Mouse (Mus musculus) neural tube, embryonic 15.5 days (tissue): ENCODE results near the gene Hibch. TPM values are rescaled to one million over a fixed set of nuclear protein-coding genes. Genes with fewer than 3 reads are reported as not detected.

Experiments
- ATAC-seq: fragments of 200-750 bp; cut with Nextera tagmentation; 2 replicates; pipeline ENCODE4 v1.8.0; 2017; ENCODE audit warnings: mild to moderate bottlenecking, moderate TSS enrichment, moderate library complexity; ENCODE audit not compliant: low FRiP score
- H3K27ac ChIP-seq: fragments of 300-500 bp; sonication (generic); replicated peaks from 2 replicates; pipeline ENCODE4 v1.5.1; 2015; ENCODE audit warnings: mild to moderate bottlenecking, inconsistent platforms
- H3K27me3 ChIP-seq: fragments of 300-500 bp; sonication (generic); replicated peaks from 2 replicates; pipeline ENCODE4 v1.6.1; 2015; ENCODE audit warnings: inconsistent platforms
- H3K36me3 ChIP-seq: fragments of 300-500 bp; sonication (generic); 2 replicates; pipeline ENCODE4 v1.6.1; 2015; ENCODE audit warnings: inconsistent platforms
- H3K4me1 ChIP-seq: fragments of 300-500 bp; sonication (generic); 2 replicates; pipeline ENCODE4 v1.6.1; 2015; ENCODE audit warnings: inconsistent platforms
- H3K4me2 ChIP-seq: fragments of 300-500 bp; sonication (generic); 2 replicates; pipeline ENCODE4 v1.6.1; 2015; ENCODE audit warnings: inconsistent platforms, mild to moderate bottlenecking, moderate library complexity
- H3K4me3 ChIP-seq: fragments of 300-500 bp; sonication (generic); replicated peaks from 2 replicates; pipeline ENCODE4 v1.5.1; 2015; ENCODE audit warnings: mild to moderate bottlenecking, inconsistent platforms
- H3K9ac ChIP-seq: fragments of 300-500 bp; sonication (generic); replicated peaks from 2 replicates; pipeline ENCODE4 v1.6.1; 2015; ENCODE audit warnings: mild to moderate bottlenecking, inconsistent platforms
- H3K9me3 ChIP-seq: fragments of 300-500 bp; sonication (generic); replicated peaks from 2 replicates; pipeline ENCODE4 v1.6.1; 2016; ENCODE audit warnings: inconsistent platforms
- WGBS: fragments of 180-500 bp; shearing (Covaris S2); methylation state at CpG from one replicate; pipeline ENCODE4 v1.1.7; 2015; ENCODE audit warnings: mixed read lengths; 5-methylcytosine and 5-hydroxymethylcytosine counted together
- polyA plus RNA-seq: library from polyadenylated mRNA; unstranded; fragments of >200 nt; fragmentation: Nextera tagmentation; extraction: Ambion mirVana; gene quantifications from 2 replicates; pipeline ENCODE4 v1.2.1, GENCODE M21; 2015

Hibch gene
- 29.2 and 30.9 TPM in 2 replicates for polyA plus RNA-seq

GRCm38 (mm10) chr1:52844782-52845665 lies at the start of gene Hibch:
Hibch (plus strand) TSS chr1:52844929.
- peak; percentile 100 for ATAC-seq
- Histone ChIP-seq H3K27me3 (no peaks in the 10 kb centered on the region), H3K4me1 (peaks cover 13% of the 10 kb centered on the region), H3K4me3 (peak within 1 kb of the TSS; percentile 65), H3K9ac (peak within 1 kb of the TSS; percentile 75), H3K27ac (peak within 1 kb of the TSS; percentile 89), H3K9me3 (no peaks in the 10 kb centered on the region), H3K36me3 (no peaks in the 10 kb centered on the region), H3K4me2 (peak within 1 kb of the TSS; percentile 75)
- 2% methylated on average over 45 of the region's 45 CpGs for WGBS

GRCm38 (mm10) chr1:52795927-52796326 lies 48.8 kb upstream of the Hibch start:
- 0 out of 2 replicates have a peak, but pooled peaks cover 8% of the 10 kb centered on the region for H3K4me1 ChIP-seq
- no peak overlapping the region for H3K9ac ChIP-seq
- H3K36me3 ChIP-seq, result peaks cover 29% of the 10 kb centered on the region
- no peaks in the 10 kb centered on the region for H3K27me3 ChIP-seq
- 84% methylated on average over 2 of the region's 2 CpGs for WGBS
- H3K4me2 ChIP-seq, result no peak overlapping the region
- no peak overlapping the region for H3K4me3 ChIP-seq
- no peaks in the 10 kb centered on the region for H3K9me3 ChIP-seq
- ATAC-seq, result no peak
- no peak overlapping the region for H3K27ac ChIP-seq

GRCm38 (mm10) chr1:52799056-52799726 lies 45.5 kb upstream of the Hibch start:
- H3K4me1 ChIP-seq, result 0 out of 2 replicates have a peak, but pooled peaks cover 8% of the 10 kb centered on the region
- no peak overlapping the region for H3K27ac ChIP-seq
- H3K36me3 ChIP-seq, result peaks cover 3% of the 10 kb centered on the region; the same call in 1 of the 2 replicates
- 0 out of 2 replicates have a peak, but pooled peaks have one; percentile 11 for ATAC-seq
- no peak overlapping the region for H3K4me2 ChIP-seq
- H3K27me3 ChIP-seq, result no peaks in the 10 kb centered on the region
- WGBS, result 77% methylated on average over 10 of the region's 10 CpGs
- no peak overlapping the region for H3K4me3 ChIP-seq
- H3K9me3 ChIP-seq, result no peaks in the 10 kb centered on the region
- no peak overlapping the region for H3K9ac ChIP-seq

- H3K27me3 ChIP-seq, result no peaks in the 10 kb centered on the region
- no peak for ATAC-seq
- WGBS, result 63% methylated on average over 5 of the region's 5 CpGs
- 0 out of 2 replicates have a peak, but pooled peaks cover 8% of the 10 kb centered on the region for H3K4me1 ChIP-seq
- no peak overlapping the region for H3K27ac ChIP-seq
- H3K4me2 ChIP-seq, result no peak overlapping the region
- 0 out of 2 replicates have a peak, but pooled peaks cover 2% of the 10 kb centered on the region for H3K36me3 ChIP-seq
- no peak overlapping the region for H3K4me3 ChIP-seq
- H3K9ac ChIP-seq, result no peak overlapping the region
- no peaks in the 10 kb centered on the region for H3K9me3 ChIP-seq
These were observed 45.0 kb upstream of the Hibch start for GRCm38 (mm10) chr1:52799772-52800171.

GRCm38 (mm10) chr1:52800340-52800740 lies 44.4 kb upstream of the Hibch start:
- no peak overlapping the region for H3K27ac ChIP-seq
- H3K9me3 ChIP-seq, result no peaks in the 10 kb centered on the region
- WGBS, result 67% methylated on average over 3 of the region's 3 CpGs
- no peaks in the 10 kb centered on the region for H3K27me3 ChIP-seq
- H3K36me3 ChIP-seq, result 0 out of 2 replicates have a peak, but pooled peaks cover 2% of the 10 kb centered on the region
- H3K4me2 ChIP-seq, result no peak overlapping the region
- no peak overlapping the region for H3K9ac ChIP-seq
- ATAC-seq, result no peak
- 0 out of 2 replicates have a peak, but pooled peaks cover 8% of the 10 kb centered on the region for H3K4me1 ChIP-seq
- no peak overlapping the region for H3K4me3 ChIP-seq

GRCm38 (mm10) chr1:52801651-52802050 lies 43.1 kb upstream of the Hibch start:
- WGBS, result 92% methylated on average over 5 of the region's 5 CpGs
- Histone ChIP-seq H3K27ac (no peak overlapping the region), H3K9ac (no peak overlapping the region), H3K27me3 (no peaks in the 10 kb centered on the region), H3K4me2 (no peak overlapping the region), H3K4me3 (no peak overlapping the region), H3K4me1 (0 out of 2 replicates have a peak, but pooled peaks cover 8% of the 10 kb centered on the region), H3K9me3 (no peaks in the 10 kb centered on the region), H3K36me3 (0 out of 2 replicates have a peak, but pooled peaks cover 2% of the 10 kb centered on the region)
- no peak for ATAC-seq

GRCm38 (mm10) chr1:52802406-52802975 lies 42.2 kb upstream of the Hibch start:
- ATAC-seq, result no peak
- WGBS, result 92% methylated on average over 5 of the region's 5 CpGs
- no peak overlapping the region for H3K4me2 ChIP-seq

GRCm38 (mm10) chr1:52805041-52805440 lies 39.7 kb upstream of the Hibch start:
- 92% methylated on average over 1 of the region's 1 CpGs for WGBS
- Histone ChIP-seq H3K9me3 (no peaks in the 10 kb centered on the region), H3K4me2 (no peak overlapping the region), H3K36me3 (0 out of 2 replicates have a peak, but pooled peaks cover 10% of the 10 kb centered on the region), H3K9ac (no peak overlapping the region), H3K4me1 (0 out of 2 replicates have a peak, but pooled peaks cover 3% of the 10 kb centered on the region), H3K4me3 (no peak overlapping the region), H3K27ac (no peak overlapping the region), H3K27me3 (no peaks in the 10 kb centered on the region)
- ATAC-seq, result no peak

More at GRCm38 (mm10) chr1:52802406-52802975, 42.2 kb upstream of the Hibch start:
- H3K9ac ChIP-seq, result no peak overlapping the region
- no peak overlapping the region for H3K27ac ChIP-seq
- H3K9me3 ChIP-seq, result no peaks in the 10 kb centered on the region
- H3K4me1 ChIP-seq, result 0 out of 2 replicates have a peak, but pooled peaks cover 8% of the 10 kb centered on the region
- 0 out of 2 replicates have a peak, but pooled peaks cover 2% of the 10 kb centered on the region for H3K36me3 ChIP-seq
- H3K27me3 ChIP-seq, result no peaks in the 10 kb centered on the region
- no peak overlapping the region for H3K4me3 ChIP-seq

- ATAC-seq, result no peak
- H3K9ac ChIP-seq, result no peak overlapping the region
- no peaks in the 10 kb centered on the region for H3K9me3 ChIP-seq
- WGBS, result 96% methylated on average over 6 of the region's 6 CpGs
- no peaks in the 10 kb centered on the region for H3K27me3 ChIP-seq
- no peaks in the 10 kb centered on the region for H3K4me1 ChIP-seq
- H3K4me2 ChIP-seq, result no peak overlapping the region
- H3K4me3 ChIP-seq, result no peak overlapping the region
- 0 out of 2 replicates have a peak, but pooled peaks cover 12% of the 10 kb centered on the region for H3K36me3 ChIP-seq
- no peak overlapping the region for H3K27ac ChIP-seq
These were observed 36.3 kb upstream of the Hibch start for GRCm38 (mm10) chr1:52808456-52808855.

- peak; percentile 19 for ATAC-seq
- 63% methylated on average over 13 of the region's 13 CpGs for WGBS
- Histone ChIP-seq H3K4me1 (peaks cover 28% of the 10 kb centered on the region), H3K9me3 (no peaks in the 10 kb centered on the region), H3K9ac (peak overlapping the region; percentile 92), H3K27ac (peak overlapping the region; percentile 92), H3K36me3 (no peaks in the 10 kb centered on the region), H3K27me3 (no peaks in the 10 kb centered on the region), H3K4me2 (peak overlapping the region; percentile 86), H3K4me3 (peak overlapping the region; percentile 74)
These were observed 28.4 kb upstream of the Hibch start for GRCm38 (mm10) chr1:52816232-52816891.
